Mouse (Mus musculus): ENCODE results near the gene Itgb5.

The Itgb5 gene

GRCm38 (mm10) chr16:33879031-33879430, 49.6 kb downstream of the Itgb5 start:
- DNase-seq (ENCODE audit: low spot score) = no peak

- no peak for DNase-seq (ENCODE audit: low spot score)
Observed at GRCm38 (mm10) chr16:33879556-33879955, 50.1 kb downstream of the Itgb5 start.

- no peak for DNase-seq (ENCODE audit: low spot score)
Observed at GRCm38 (mm10) chr16:33880765-33881164, 51.3 kb downstream of the Itgb5 start.

GRCm38 (mm10) chr16:33882540-33882939, 53.1 kb downstream of the Itgb5 start:
- DNase-seq (ENCODE audit: low spot score) = no peak

- DNase-seq (ENCODE audit: low spot score) = no peak
Observed at GRCm38 (mm10) chr16:33883046-33883975, 53.8 kb downstream of the Itgb5 start.

GRCm38 (mm10) chr16:33884201-33884600, 54.7 kb downstream of the Itgb5 start:
- no peak for DNase-seq (ENCODE audit: low spot score)

GRCm38 (mm10) chr16:33885021-33885471, 55.6 kb downstream of the Itgb5 start:
- no peak for DNase-seq (ENCODE audit: low spot score)

- no peak for DNase-seq (ENCODE audit: low spot score)
Observed at GRCm38 (mm10) chr16:33885671-33886328, 56.3 kb downstream of the Itgb5 start.

GRCm38 (mm10) chr16:33886665-33887064, 57.2 kb downstream of the Itgb5 start:
- no peak for DNase-seq (ENCODE audit: low spot score)

GRCm38 (mm10) chr16:33887981-33888380, 58.5 kb downstream of the Itgb5 start:
- DNase-seq (ENCODE audit: low spot score) = no peak

GRCm38 (mm10) chr16:33889000-33889607, 59.6 kb downstream of the Itgb5 start:
- no peak for DNase-seq (ENCODE audit: low spot score)

GRCm38 (mm10) chr16:33891099-33891498, 61.6 kb downstream of the Itgb5 start:
- DNase-seq (ENCODE audit: low spot score) = no peak

GRCm38 (mm10) chr16:33891561-33892281, 62.3 kb downstream of the Itgb5 start:
- no peak for DNase-seq (ENCODE audit: low spot score)

- no peak for DNase-seq (ENCODE audit: low spot score)
Observed at GRCm38 (mm10) chr16:33892539-33892938, 63.1 kb downstream of the Itgb5 start.

GRCm38 (mm10) chr16:33893796-33894195, 64.3 kb downstream of the Itgb5 start:
- DNase-seq (ENCODE audit: low spot score) = no peak

GRCm38 (mm10) chr16:33894449-33894848, 65.0 kb downstream of the Itgb5 start:
- no peak for DNase-seq (ENCODE audit: low spot score)

GRCm38 (mm10) chr16:33895690-33896089, 66.2 kb downstream of the Itgb5 start:
- DNase-seq (ENCODE audit: low spot score) = no peak

GRCm38 (mm10) chr16:33896801-33897200, 67.3 kb downstream of the Itgb5 start:
- DNase-seq (ENCODE audit: low spot score) = no peak

- no peak for DNase-seq (ENCODE audit: low spot score)
Observed at GRCm38 (mm10) chr16:33903664-33904441, 74.4 kb downstream of the Itgb5 start.

GRCm38 (mm10) chr16:33904553-33904952, 75.1 kb downstream of the Itgb5 start:
- no peak for DNase-seq (ENCODE audit: low spot score)

- DNase-seq (ENCODE audit: low spot score) = no peak
Observed at GRCm38 (mm10) chr16:33908239-33908638, 78.8 kb downstream of the Itgb5 start.
